Mouse (Mus musculus) midbrain, embryonic 14.5 days (tissue): ENCODE results near the gene Kcnma1. TPM values are rescaled to one million over a fixed set of nuclear protein-coding genes. Genes with fewer than 3 reads are reported as not detected.

Experiments used
- ATAC-seq: fragments of 200-750 bp; cut with Nextera tagmentation; 2 replicates; pipeline ENCODE4 v1.8.0; 2017; ENCODE audit warnings: moderate number of reproducible peaks, moderate library complexity; ENCODE audit not compliant: low FRiP score, low TSS enrichment
- DNase-seq: peaks from one replicate; pipeline ENCODE4 v3.0.0-alpha.2; 2015
- H3K27ac ChIP-seq: fragments of 300-500 bp; sonication (generic); replicated peaks from 2 replicates; pipeline ENCODE4 v1.5.1; 2014; ENCODE audit warnings: mild to moderate bottlenecking, low read depth, low read length, moderate library complexity
- H3K27me3 ChIP-seq: fragments of 300-500 bp; sonication (generic); 2 replicates; pipeline ENCODE4 v1.6.1; 2014; ENCODE audit warnings: low read length, control low read depth, mixed read lengths; ENCODE audit not compliant: control insufficient read depth, insufficient read depth
- H3K36me3 ChIP-seq: fragments of 300-500 bp; sonication (generic); 2 replicates; pipeline ENCODE4 v1.6.1; 2014; ENCODE audit warnings: low read length, control low read depth; ENCODE audit not compliant: control insufficient read depth, insufficient read depth
- H3K4me1 ChIP-seq: fragments of 300-500 bp; sonication (generic); 2 replicates; pipeline ENCODE4 v1.6.1; 2014; ENCODE audit warnings: mild to moderate bottlenecking, antibody characterized with exemption, low read length, control low read depth; ENCODE audit not compliant: control insufficient read depth, insufficient read depth
- H3K4me2 ChIP-seq: fragments of 300-500 bp; sonication (generic); 2 replicates; pipeline ENCODE4 v1.6.1; 2014; ENCODE audit warnings: mild to moderate bottlenecking, low read length, moderate library complexity
- H3K4me3 ChIP-seq: fragments of 300-500 bp; sonication (generic); replicated peaks from 2 replicates; pipeline ENCODE4 v1.5.1; 2014; ENCODE audit warnings: low read depth, low read length
- H3K9ac ChIP-seq: fragments of 300-500 bp; sonication (generic); replicated peaks from 2 replicates; pipeline ENCODE4 v1.6.1; 2014; ENCODE audit warnings: mild to moderate bottlenecking, low read length, moderate library complexity
- H3K9me3 ChIP-seq: fragments of 300-500 bp; sonication (generic); 2 replicates; pipeline ENCODE4 v1.6.1; 2016; ENCODE audit warnings: low read length, control low read depth, mixed read lengths; ENCODE audit not compliant: control insufficient read depth
- WGBS: fragments of 180-500 bp; shearing (Covaris S2); extraction: QIAGEN DNeasy Blood & Tissue Kit; methylation state at CpG from one replicate; pipeline ENCODE4 v1.1.7; 2014; 5-methylcytosine and 5-hydroxymethylcytosine counted together
- polyA plus RNA-seq: library from polyadenylated mRNA; unstranded; fragments of >200 nt; fragmentation: Nextera tagmentation; extraction: Ambion mirVana; gene quantifications from 2 replicates; pipeline ENCODE4 v1.2.1, GENCODE M21; 2014

Gene Kcnma1
- polyA plus RNA-seq, 1 experiment from 2014 or later, result 17.8 TPM

- H3K36me3 ChIP-seq, result no peaks in the 10 kb centered on the region
- H3K4me1 ChIP-seq, result no peaks in the 10 kb centered on the region
- H3K4me2 ChIP-seq, result no peak overlapping the region
- H3K4me3 ChIP-seq, result no peak overlapping the region
- DNase-seq (no peak), ATAC-seq (no peak)
- H3K9ac ChIP-seq, result no peak overlapping the region
- no peaks in the 10 kb centered on the region for H3K27me3 ChIP-seq
- 84% methylated on average over 4 of the region's 4 CpGs for WGBS
- H3K27ac ChIP-seq, result no peak overlapping the region
- no peaks in the 10 kb centered on the region for H3K9me3 ChIP-seq
These were observed 6.4 kb upstream of the Kcnma1 start for GRCm38 (mm10) chr14:24020718-24021117.

DNA sequence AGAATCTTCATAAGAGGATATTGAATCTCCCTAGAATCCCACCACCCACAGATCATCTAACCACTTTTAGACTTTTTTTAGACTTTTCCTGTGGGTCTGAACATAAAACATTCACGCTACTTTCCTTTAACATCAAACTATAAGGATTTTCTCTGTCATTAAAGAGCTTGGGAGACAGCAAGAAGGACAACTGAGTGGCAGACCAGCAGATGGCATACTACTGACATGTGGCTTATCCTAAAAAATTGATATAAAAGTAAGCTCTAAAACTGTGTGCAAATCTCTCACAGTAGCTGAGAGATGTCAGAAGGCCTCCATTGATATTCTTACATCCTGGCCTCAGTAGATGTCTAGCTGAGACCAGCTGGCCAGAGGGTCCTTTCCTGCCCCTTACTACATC is 4.3 kb downstream of the Kcnma1 start:
- Histone ChIP-seq H3K9me3 (no peaks in the 10 kb centered on the region), H3K27me3 (peaks cover 13% of the 10 kb centered on the region; the same call in 1 of the 2 replicates), H3K27ac (no peak overlapping the region), H3K4me3 (no peak overlapping the region), H3K4me2 (no peak overlapping the region), H3K9ac (no peak overlapping the region), H3K4me1 (no peaks in the 10 kb centered on the region), H3K36me3 (no peaks in the 10 kb centered on the region)
- WGBS, result 82% methylated on average over 1 of the region's 1 CpGs
- no peak for ATAC-seq
- DNase-seq, result peak; percentile 29

- no peak for ATAC-seq
- no peaks in the 10 kb centered on the region for H3K36me3 ChIP-seq
- H3K9me3 ChIP-seq, result no peaks in the 10 kb centered on the region
- 11% methylated on average over 7 of the region's 7 CpGs for WGBS
- DNase-seq, result peak; percentile 93
- H3K4me2 ChIP-seq, result no peak overlapping the region
- peaks cover 17% of the 10 kb centered on the region; the same call in 1 of the 2 replicates for H3K27me3 ChIP-seq
- H3K4me3 ChIP-seq, result no peak overlapping the region
- no peak overlapping the region for H3K9ac ChIP-seq
- H3K27ac ChIP-seq, result no peak overlapping the region
- 0 out of 2 replicates have a peak, but pooled peaks cover 1% of the 10 kb centered on the region for H3K4me1 ChIP-seq
These were observed 6.0 kb downstream of the Kcnma1 start for GRCm38 (mm10) chr14:24008252-24008651.

DNA sequence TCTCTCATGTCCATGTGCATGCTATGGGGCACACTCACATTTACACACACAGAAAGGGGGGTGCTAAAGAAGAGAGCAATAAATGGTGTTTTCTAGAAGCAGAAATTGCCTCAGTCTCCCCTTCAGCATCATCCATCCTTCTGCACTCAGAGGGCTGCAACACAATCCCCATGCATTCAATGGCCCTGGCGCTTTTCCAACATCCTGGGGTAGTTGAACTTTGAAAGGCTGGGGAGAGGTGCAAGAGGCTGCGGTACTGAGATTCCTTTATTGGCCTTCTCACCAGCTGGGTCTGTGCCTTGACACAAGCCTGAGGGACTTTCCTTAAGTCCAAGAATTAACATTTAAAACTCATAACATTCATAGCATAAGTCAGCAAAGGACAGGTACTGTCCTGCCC is 8.0 kb downstream of the Kcnma1 start:
- peak; percentile 31 for DNase-seq
- peaks cover 34% of the 10 kb centered on the region for H3K27me3 ChIP-seq
- 48% methylated on average over 2 of the region's 2 CpGs for WGBS

GRCm38 (mm10) chr14:24004471-24005271 is 9.6 kb downstream of the Kcnma1 start:
- H3K27me3 ChIP-seq, result peaks cover 34% of the 10 kb centered on the region
- peaks cover 18% of the 10 kb centered on the region for H3K4me1 ChIP-seq
- H3K9ac ChIP-seq, result peak overlapping the region; percentile 91
- peak overlapping the region; percentile 81 for H3K4me3 ChIP-seq
- ATAC-seq, result peak; percentile 69
- DNase-seq, result peak; percentile 84
- peak overlapping the region; percentile 78 for H3K4me2 ChIP-seq
- H3K9me3 ChIP-seq, result no peaks in the 10 kb centered on the region
- under 1% methylated on average over 82 of the region's 82 CpGs for WGBS
- H3K36me3 ChIP-seq, result no peaks in the 10 kb centered on the region
- peak overlapping the region; percentile 92 for H3K27ac ChIP-seq

More for the DNA sequence above, 8.0 kb downstream of the Kcnma1 start:
- Histone ChIP-seq H3K27ac (no peak overlapping the region), H3K9ac (no peak overlapping the region), H3K4me3 (no peak overlapping the region), H3K4me2 (no peak overlapping the region), H3K36me3 (no peaks in the 10 kb centered on the region), H3K9me3 (no peaks in the 10 kb centered on the region), H3K4me1 (peaks cover 16% of the 10 kb centered on the region)
- ATAC-seq, result no peak

GRCm38 (mm10) chr14:24003450-24004381 is 10.6 kb downstream of the Kcnma1 start:
- Histone ChIP-seq H3K27ac (peak overlapping the region; percentile 92), H3K4me2 (peak overlapping the region; percentile 78), H3K27me3 (peaks cover 34% of the 10 kb centered on the region), H3K4me1 (peaks cover 18% of the 10 kb centered on the region), H3K9ac (peak overlapping the region; percentile 91), H3K9me3 (no peaks in the 10 kb centered on the region), H3K4me3 (peak overlapping the region; percentile 81), H3K36me3 (no peaks in the 10 kb centered on the region)
- 1% methylated on average over 64 of the region's 85 CpGs for whole genome bisulfite sequencing
- peak; percentile 83 for DNase-seq
- peak; percentile 44 for ATAC-seq

GRCm38 (mm10) chr14:24002647-24003046 is 11.6 kb downstream of the Kcnma1 start:
- 53% methylated on average over 5 of the region's 5 CpGs for WGBS
- no peaks in the 10 kb centered on the region for H3K36me3 ChIP-seq
- H3K27me3 ChIP-seq, result peaks cover 34% of the 10 kb centered on the region

DNA sequence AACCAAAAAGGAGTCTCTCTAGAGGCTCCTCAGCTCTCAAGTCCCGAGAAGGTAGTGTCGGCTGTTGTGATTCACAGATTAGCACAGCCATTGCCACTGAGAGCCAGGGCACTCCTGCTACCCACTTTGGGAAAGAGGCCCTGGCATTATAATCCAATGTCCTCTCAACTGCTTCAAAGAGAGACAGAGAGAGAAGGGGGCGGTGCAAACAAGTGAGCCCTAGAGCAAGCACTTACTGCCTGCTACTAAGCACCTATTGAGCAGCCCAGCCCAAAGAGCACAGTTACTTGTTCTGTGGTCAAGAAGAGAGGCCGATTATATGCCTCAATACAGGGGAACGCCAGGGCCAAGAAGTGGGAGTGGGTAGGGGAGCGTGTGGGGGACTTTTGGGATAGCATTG is 16.4 kb downstream of the Kcnma1 start:
- 70% methylated on average over 6 of the region's 6 CpGs for WGBS
- H3K36me3 ChIP-seq, result no peaks in the 10 kb centered on the region
- H3K4me3 ChIP-seq, result no peak overlapping the region
- H3K9me3 ChIP-seq, result no peaks in the 10 kb centered on the region
- no peak for DNase-seq
- H3K27ac ChIP-seq, result no peak overlapping the region
- peaks cover 13% of the 10 kb centered on the region for H3K27me3 ChIP-seq
- no peak for ATAC-seq
- H3K9ac ChIP-seq, result no peak overlapping the region
- H3K4me1 ChIP-seq, result peaks cover 13% of the 10 kb centered on the region
- no peak overlapping the region for H3K4me2 ChIP-seq

More at GRCm38 (mm10) chr14:24002647-24003046, 11.6 kb downstream of the Kcnma1 start:
- Histone ChIP-seq H3K9ac (peak overlapping the region; percentile 91; the same call in 1 of the 2 replicates), H3K4me3 (peak overlapping the region; percentile 81), H3K4me2 (peak overlapping the region; percentile 78), H3K9me3 (no peaks in the 10 kb centered on the region), H3K4me1 (peaks cover 18% of the 10 kb centered on the region), H3K27ac (no peak overlapping the region)
- no peak for ATAC-seq
- no peak for DNase-seq
